Mouse (Mus musculus) embryonic fibroblast, embryonic 13.5 days (primary cell): ENCODE data around the gene RPS10-NUDT3.

Experiments
- CTCF ChIP-seq: IDR thresholded peaks from 2 replicates; pipeline ENCODE4 v1.5.1; 2011; ENCODE audit warnings: mild to moderate bottlenecking, control low read depth, low read length, moderate library complexity, borderline replicate concordance; ENCODE audit not compliant: insufficient read depth
- POLR2A ChIP-seq: IDR thresholded peaks from 2 replicates; pipeline ENCODE4 v1.6.1; 2011; ENCODE audit warnings: low read depth, mild to moderate bottlenecking, control low read depth, low read length, moderate library complexity

DNA sequence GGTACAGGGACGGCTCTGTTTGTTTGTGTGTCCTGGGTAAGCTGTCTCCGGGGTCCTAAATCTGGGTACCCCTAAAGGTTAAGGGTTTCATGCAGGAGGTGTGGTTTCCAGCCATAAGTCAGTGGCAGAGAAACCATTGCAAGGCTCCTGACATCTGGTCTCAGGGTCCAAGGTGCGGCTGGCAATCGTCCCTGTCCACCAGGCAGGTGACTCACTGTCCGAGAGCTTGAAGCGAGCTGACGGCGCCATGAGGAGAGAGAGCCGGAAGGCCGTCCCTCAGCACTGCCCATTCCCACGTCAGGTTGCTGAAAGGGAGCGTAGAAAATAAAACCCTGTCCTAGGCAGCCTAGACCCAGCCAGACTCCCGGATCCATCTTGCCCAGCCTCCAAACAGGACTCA is 15.6 kb upstream of the RPS10-NUDT3 start:
- TF ChIP-seq CTCF (no peak), POLR2A (no peak)
